Mouse (Mus musculus): ENCODE results near the gene Gm20708.

- TF ChIP-seq POLR2A (IDR thresholded peaks at IDR 0.05; ENCODE audit: borderline replicate concordance, control insufficient read depth, low read depth, low read length): no peak
- no peak for TF ChIP-seq CTCF (IDR thresholded peaks at IDR 0.05; ENCODE audit: control insufficient read depth, insufficient read depth, low read length)
These were observed 31.4 kb downstream of the Gm20708 start for GRCm38 (mm10) chr11:117840910-117841309.

Measured in bone marrow, adult 2 months (tissue).